Mouse (Mus musculus) embryo, embryonic 11.5 days (tissue): Measurements from ENCODE around the gene Tac2.
"Not testable (repeated sequence)": the region's sequence is repeated elsewhere in the genome, so short reads cannot be mapped to it uniquely, and the experiment has no call there.

Source experiments
- DNase-seq: peaks from one replicate; pipeline ENCODE4 v3.0.0-alpha.2; 2012; ENCODE audit warnings: low read depth, low spot score

Tac2 gene

DNA sequence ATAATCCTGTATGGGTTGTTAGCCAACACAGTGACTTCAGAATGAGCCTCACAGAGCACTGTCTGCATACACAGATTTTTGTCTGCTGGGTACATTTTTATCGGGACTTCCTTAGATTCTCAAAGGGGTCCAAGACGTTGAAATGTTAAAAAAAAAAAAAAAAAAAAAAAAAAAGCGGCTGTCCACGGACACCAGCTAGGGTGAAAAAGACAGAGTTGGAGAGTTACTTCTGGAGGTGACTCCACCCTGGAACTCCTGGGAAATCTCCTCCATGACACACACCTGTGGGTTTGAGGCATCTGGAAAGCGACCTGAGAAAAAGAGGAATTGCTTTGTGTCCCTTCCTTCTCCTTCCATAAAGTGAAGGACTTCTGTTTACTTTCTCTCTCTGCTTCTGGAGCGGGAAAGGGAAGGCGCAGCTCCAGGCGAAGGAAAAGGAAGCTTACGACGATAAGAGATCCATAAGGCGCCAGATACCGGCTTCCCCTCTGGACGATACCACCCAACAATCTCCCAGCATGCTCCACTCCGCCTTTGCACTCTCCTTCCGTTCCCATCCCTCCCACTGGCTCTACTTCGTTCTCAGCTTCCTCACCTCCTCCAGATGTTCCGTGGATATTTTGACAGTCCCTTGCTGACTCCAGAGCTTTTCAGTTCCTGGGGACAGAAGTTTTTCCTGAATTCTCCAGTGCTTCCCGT is 31.6 kb downstream of the Tac2 start:
- DNase-seq = no peak

DNA sequence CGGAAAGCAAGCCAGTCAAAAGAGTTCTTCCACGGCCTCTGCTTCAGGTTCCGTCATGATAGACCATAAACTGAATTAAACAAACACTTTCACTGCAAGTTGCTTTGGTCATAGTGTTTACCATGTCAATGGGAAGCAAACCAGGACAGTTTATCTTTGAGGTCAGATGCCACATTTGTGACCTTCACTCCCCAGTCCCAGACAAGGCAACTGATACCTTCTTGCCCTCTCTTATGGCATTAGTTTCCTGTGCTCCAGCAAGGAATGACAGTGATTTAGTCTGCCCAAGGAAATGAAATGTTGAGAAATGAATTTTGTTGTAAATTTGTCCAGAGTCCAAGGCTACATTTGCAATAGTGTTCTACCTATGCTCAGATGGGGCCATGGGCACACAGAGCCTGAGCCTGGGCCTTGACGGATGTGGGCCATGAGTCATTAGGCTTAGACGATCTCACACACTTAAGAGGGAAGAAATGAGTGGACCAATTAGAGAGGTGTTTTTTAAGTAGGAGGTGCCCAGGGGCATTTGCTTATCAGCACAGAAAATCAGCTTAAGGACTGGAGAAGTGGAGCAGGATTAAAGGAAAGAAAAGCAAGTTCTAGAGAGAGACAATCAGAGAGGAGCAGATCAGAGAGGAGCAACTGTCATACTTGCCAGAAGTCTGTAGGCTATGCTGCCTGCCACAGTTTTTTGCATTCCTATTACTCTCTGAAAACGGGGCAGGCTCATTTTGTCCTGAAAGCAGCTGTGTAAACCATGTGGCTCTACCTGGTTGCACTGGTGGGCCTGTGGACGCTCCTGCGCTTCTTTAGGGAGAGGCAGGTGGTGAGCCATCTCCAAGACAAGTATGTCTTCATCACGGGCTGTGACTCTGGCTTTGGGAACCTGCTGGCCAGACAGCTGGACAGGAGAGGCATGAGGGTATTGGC is 35.2 kb downstream of the Tac2 start, which contains the start of the genes Rdh1 and Rdh16f1:
Gene Rdh1, plus strand, starts transcription at position 541 of the 930 bp plus-strand sequence.
Gene Rdh16f1, plus strand, starts transcription at position 607 of the 930 bp plus-strand sequence.
- no peak for DNase-seq

- DNase-seq = not testable (repeated sequence)
Measured at GRCm38 (mm10) chr10:127762926-127763325, 38.6 kb downstream of the Tac2 start.

- no peak for DNase-seq
Measured at GRCm38 (mm10) chr10:127763914-127764680, 39.8 kb downstream of the Tac2 start.

- DNase-seq = no peak
Measured at GRCm38 (mm10) chr10:127766564-127766963, 42.3 kb downstream of the Tac2 start.

GRCm38 (mm10) chr10:127776011-127776410 is 51.7 kb downstream of the Tac2 start, which contains the start of gene Rdh9:
Gene Rdh9 (plus strand): TSS chr10:127776386.
- DNase-seq = no peak
